Mouse (Mus musculus) left cerebral cortex, adult 8-10 months (tissue): ENCODE results near the gene 1700025G04Rik. TPM values are rescaled to one million over a fixed set of nuclear protein-coding genes. Genes with fewer than 3 reads are reported as not detected.
A peak's percentile ranks its signal among the peaks of the same experiment; 100 is the strongest.

Source experiments
- DNase-seq, 2 experiments: peaks; one replicate each; pipeline ENCODE4 v3.0.0; 2022; ENCODE audit warnings: low spot score in 2 of 2
- total RNA-seq, 4 experiments: library from RNA; stranded (reverse); gene quantifications; 2 replicates each; pipeline ENCODE4 v1.2.4; 2022

The 1700025G04Rik gene
- 10 to 100 TPM; 57.0 to 69.1 (median 63.1) TPM for total RNA-seq

GRCm38 (mm10) chr1:152090018-152090553 is at the start of gene 1700025G04Rik:
TSS of gene 1700025G04Rik (minus strand) at chr1:152090125.
- DNase-seq, result peak; percentile 58 to 81

- DNase-seq, result no peak
Measured at GRCm38 (mm10) chr1:152139496-152139895, 49.6 kb upstream of the 1700025G04Rik start.

DNA sequence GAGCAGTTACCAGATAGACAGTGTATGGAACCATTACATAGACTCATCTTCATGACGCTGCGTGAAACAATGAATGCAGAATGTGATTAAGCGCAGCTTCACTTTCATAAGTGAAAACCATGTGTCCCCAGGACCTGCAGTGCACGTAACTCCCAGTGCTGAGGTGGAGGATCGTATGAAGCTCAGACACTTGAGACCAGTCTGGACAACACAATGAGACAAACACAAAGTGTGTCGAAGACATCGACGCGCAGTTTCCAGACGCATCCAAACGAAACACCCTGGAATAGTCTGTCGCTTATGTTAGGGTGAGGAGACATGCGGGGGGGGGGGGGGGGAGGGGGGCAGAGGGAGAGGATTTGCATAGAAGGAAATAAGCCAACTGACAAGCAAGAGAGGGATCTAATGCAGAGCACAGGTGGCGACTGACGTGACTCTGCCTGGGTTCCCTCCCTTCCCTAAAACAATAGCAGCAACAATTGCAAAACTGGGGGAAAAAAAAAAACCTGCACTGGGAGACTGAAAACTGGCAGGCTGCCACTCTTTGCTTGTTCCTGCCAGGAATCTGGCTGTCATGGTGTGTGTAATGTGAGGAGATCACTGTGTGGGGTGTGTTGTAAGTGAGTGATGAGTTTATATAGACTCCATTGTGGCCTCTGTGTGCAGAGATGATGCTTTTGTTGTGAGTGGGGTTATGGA is 40.3 kb upstream of the 1700025G04Rik start:
- DNase-seq, result no peak

DNA sequence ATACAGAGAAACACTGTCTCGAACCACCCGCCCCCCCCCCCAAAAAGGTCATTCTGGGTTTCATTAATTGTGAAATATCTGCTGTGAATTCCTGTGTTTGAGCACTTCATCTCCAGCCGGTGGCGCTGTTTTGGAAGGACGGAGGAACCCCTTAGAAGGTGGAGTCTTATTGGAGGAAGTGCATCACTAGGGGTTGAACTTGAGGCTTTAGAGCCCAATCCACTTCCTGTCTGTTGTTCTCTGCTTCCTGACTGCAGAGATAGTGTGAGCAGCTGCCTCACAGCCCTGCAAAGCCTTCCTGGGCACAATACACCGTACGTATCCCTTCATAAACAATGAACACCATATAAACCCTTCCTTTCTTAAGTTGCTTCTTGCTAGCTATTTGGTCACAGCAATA is 35.5 kb upstream of the 1700025G04Rik start:
- no peak for DNase-seq

DNA sequence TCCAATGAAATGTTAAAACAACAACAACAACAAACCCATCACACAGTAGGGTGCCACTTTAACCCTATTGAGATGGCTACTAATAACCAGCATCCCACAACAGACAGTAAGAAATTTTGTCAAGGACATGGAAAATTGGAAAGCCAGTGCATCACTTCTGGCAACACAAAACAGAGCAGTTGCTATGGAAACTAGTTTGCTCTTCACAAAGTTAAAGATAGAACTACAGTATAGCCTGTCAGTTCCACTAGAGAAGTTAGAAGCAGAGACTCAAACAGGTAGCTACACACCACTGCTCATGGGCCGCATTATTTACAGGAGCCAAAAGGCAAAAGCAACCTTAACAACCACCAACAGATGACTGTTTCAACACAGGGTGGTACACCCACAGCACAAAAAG is 20.2 kb upstream of the 1700025G04Rik start:
- no peak for DNase-seq

DNA sequence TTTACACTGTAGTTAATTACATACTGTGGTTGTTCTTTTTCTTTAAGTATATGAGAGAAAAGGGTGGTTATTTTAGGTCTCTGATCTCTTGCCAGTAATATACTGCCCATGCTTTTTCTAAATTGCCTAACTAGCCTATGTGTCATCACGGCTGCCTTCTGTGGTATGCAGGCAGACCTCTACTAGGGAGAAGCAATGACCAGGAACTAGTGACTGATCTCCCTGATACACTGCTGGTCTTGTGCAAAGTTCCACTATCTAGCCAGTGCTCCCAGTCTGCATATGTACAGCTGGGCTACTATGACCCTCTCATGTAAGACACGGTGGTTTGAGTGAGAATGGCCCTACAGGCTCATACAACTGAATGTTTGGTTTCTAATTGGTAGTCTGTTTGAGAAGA is 16.2 kb upstream of the 1700025G04Rik start:
- no peak for DNase-seq

- DNase-seq, result no peak
Measured at GRCm38 (mm10) chr1:152105246-152105645, 15.3 kb upstream of the 1700025G04Rik start.

DNA sequence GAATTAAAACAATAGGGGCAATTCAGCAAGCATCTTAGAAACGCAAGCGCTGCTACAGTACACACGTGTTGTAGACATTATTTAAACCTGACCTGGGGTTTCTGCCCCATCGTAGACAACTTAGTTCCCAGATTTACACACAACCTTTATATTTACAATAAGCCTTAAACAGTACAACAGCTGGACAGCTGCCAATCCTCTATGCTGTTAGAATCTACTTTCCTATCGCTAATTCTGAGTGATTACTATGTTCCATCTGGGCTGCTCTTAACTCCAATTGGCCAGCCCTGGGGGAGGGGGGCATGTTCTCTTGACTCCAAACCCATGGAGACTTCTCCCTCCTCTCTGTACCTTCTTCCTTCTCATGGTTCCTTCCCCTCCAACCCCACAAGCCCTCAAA is 11.8 kb upstream of the 1700025G04Rik start:
- no peak for DNase-seq

GRCm38 (mm10) chr1:152096045-152096444 is 6.1 kb upstream of the 1700025G04Rik start:
- no peak for DNase-seq

DNA sequence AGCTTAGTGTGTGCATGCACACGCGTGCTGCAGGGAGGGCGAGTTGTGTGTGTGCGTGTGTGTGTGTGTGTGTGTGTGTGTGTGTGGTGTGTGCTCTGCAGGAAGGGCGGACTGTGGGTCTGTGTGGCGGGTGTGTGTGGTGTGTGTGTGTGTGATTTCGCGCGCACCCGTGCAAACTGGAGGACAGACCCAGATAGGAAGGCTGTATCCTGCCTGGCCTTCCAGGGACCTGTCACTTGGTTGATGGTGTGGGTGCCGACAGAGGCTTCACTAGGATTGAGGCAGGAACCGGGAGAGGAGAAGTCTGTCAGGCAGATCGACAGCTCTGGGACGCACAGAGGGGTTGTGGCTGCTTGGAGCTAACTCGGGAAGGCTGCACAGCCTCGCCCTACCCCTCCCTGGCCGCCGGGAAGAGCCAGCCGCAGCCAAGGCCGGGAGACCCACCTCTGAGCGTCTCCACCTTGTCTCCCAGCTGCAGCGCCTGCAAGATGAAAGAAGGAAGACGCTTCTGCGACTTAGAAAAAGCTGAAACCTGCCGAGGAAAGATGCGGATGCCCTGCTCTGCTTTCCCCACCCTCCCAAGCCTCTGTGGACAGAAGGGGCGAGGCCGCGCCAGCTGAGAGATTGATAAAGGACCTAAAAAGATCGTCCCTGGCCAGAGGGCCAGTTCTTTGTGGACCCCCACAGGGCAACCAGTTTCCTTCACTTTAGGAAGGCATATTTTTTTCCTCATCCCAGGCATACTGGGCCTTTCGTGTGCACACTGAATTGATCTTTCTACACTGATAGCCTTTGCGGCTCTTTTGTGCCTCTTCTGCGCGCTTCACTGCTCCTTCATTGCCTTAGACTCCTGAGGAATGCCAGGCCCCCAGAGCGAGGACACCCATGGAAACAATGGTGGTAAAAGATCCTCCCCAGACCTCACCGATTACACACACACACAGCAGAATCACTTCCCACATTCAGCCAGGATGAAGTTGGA is 930 bp upstream of the 1700025G04Rik start:
- peak in 1 of 2 experiments; percentile 37 for DNase-seq

- peak; percentile 23 to 38 for DNase-seq
Measured at GRCm38 (mm10) chr1:152089526-152089925, 399 bp downstream of the 1700025G04Rik start.

GRCm38 (mm10) chr1:152088791-152089401 is 1.0 kb downstream of the 1700025G04Rik start:
- peak in 1 of 2 experiments; percentile 63 for DNase-seq

DNA sequence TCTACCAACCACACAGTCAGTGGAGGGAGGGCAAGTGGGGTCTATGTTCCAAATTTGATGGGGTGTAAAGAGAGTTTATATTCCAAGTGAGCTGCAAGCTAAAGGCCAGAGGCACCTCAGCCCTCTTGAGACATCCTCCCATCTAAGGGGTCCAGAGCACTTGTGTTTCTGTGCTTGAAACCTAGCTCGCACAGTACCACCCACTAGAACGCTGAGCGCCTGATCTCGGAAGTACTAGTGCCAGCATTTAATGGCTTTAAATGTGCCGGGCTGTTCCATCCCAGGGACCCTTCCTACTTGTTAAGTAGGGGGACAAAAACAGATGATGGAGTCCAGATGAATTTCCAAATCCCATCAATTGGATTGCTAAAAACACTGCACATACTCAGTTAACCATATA is 1.9 kb downstream of the 1700025G04Rik start:
- DNase-seq, result no peak

- DNase-seq, result no peak
Measured at GRCm38 (mm10) chr1:152086951-152087350, 3.0 kb downstream of the 1700025G04Rik start.

DNA sequence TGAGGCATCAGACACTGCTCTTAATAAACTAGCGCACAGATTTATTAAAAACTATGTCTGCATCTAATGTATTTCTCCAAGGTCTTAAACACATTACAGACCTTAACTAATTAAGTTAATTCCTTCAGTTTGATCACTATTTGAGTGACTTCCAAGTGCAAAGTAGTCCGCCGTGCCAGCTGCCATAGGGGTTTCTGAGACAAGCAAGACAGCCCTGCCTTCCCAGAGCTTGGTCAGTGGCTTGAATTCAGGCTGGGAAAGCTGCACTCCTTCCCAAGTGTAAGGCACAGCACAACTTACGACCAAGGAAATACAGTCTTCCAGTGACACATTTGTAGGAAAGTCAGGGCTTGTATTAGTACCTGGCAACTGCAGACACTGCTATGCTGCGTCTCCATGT is 4.4 kb downstream of the 1700025G04Rik start:
- DNase-seq, result no peak

DNA sequence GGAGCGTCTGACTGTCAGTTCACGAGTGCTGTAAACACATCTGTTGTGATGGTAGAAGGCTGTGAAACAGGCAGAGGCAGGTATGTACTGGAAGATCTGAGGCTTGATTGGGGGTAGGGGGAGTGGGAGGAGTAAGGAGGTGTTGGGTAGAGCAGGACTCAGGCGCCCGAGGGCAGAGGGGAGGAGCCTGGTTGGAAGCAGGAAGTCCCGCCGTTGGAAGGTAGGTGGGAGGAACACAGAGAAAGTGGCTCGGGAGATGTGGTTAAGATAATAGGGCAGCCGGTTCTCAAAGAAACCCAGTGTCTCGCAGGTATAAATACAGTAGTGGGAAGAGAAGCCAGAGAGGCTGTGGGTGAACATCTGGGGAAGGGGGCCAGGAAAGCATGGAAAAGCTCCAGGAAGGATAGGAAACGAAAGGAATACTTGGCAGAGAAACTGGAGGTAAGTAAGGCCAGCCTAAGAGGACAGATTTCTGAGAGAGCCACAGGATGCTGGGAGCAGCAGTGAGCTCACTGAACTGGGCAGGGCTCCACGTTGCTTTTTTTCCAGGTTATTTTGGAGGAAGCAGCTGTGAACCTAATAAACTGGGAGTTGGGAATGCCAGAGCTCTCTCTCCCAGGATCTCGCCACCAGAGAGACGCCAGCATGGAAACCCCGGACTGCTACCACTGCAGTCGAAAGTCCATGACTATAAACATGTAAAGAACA is 5.1 kb downstream of the 1700025G04Rik start:
- peak in 1 of 2 experiments; percentile 17 for DNase-seq

DNA sequence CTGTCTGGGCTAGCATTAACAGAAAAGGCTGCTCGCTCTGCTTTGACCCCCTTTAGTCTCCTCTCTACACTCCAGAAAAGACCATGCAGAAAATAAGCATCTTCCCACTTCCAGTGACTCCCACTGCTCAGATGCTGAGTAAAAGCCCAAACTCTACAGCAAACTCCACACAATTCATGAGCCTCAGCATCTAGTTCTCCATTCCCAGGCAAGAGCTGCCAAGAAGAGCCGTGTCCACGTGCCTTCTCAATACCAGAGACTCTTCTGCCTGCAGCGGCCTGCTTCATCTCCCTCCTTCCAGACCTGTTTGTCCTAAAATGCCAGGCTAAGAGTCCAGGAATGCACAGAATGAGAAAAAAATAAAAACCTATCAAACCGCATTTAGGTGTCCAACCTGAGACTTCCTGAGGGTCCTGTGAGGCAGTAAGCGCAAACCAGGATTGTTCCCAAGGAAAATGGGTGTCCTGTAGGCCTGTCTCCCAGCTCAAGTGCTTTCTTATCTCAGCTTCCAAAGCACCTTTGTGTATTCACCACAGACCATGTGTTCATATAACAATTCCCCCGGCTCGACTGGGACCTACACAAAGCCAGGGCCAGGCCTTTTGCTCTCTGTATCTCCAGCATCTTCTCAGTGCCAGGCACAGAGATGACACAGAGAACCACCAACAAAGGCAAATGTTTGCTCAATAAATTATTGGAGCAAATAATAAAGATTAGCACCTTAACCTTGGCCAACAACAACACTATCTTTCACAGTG is 7.8 kb downstream of the 1700025G04Rik start:
- peak in 1 of 2 experiments; percentile 34 for DNase-seq

DNA sequence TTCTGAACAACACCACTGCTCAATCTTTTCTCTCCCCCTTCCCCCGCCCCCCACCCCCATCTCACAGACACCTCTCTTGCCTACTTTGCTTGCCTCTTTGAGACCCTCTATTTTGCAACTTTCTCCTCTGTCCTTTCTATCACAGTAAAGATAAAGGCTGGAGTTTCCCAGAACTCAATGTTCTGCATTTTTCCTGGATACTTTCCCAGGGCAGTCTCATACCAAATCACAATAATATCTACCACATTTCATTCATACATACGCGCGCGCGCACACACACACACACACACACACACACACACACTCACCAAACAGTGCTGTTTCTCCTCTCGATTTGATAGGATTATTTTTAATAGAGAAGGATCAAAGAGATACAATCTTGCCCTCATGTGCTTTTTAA is 8.8 kb downstream of the 1700025G04Rik start:
- no peak for DNase-seq

DNA sequence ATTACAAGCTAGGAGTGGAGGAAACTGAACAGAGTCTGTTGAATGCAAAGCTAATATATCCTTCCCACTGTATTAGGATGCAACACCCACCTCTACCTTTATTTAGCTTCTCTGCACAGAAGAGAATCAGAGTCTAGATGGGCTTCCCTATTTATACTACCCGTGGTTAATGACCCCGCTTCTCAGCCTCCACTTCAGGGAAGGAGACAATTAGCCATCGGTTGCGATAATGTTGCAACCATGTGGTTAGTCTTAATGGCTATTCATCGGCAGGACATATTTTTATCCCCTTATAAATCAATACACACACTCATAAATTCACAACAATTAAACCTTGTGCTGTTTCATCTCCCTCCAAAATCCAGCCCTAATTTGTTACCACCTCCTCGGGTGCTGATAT is 9.7 kb downstream of the 1700025G04Rik start:
- no peak for DNase-seq

GRCm38 (mm10) chr1:152077171-152077715 is 12.7 kb downstream of the 1700025G04Rik start:
- DNase-seq, result no peak
